Mouse (Mus musculus) adrenal gland, postnatal 36 days (tissue): Measurements from ENCODE around the gene Mfap2. TPM values are rescaled to one million over a fixed set of nuclear protein-coding genes. Genes with fewer than 3 reads are reported as not detected.

Experiments used
- total RNA-seq, 2 experiments: library from RNA; stranded (reverse); gene quantifications; 2 replicates each; pipeline ENCODE4 v1.2.3; 2021

Mfap2 gene
- total RNA-seq, 2 experiments from 2014 or later, result 8.4 to 10.5 TPM

Other genes with a start within 250 kb of the Mfap2 start
- under 1 TPM; 0.23 to 0.63 TPM for gene Padi4, start 236.2 kb upstream of the Mfap2 start, total RNA-seq
- not detected for gene Padi3, start 199.8 kb upstream of the Mfap2 start, total RNA-seq
- not detected for gene Padi1, start 164.6 kb upstream of the Mfap2 start, total RNA-seq
- 10 to 100 TPM in 1 of 2 experiments, under 1 TPM in 1; 0.76 to 10.4 TPM for gene Padi2, start 104.1 kb upstream of the Mfap2 start, total RNA-seq
- gene Sdhb, start 49.2 kb upstream of the Mfap2 start, total RNA-seq, result 100 to 1,000 TPM; 418 to 498 TPM
- 10 to 100 TPM; 33.3 to 34.2 TPM for gene Atp13a2, start 23.5 kb upstream of the Mfap2 start, total RNA-seq
- 1 to 10 TPM; 5.5 to 5.8 TPM for gene Crocc, start 50.1 kb downstream of the Mfap2 start, total RNA-seq
- 10 to 100 TPM; 61.4 to 61.9 TPM for gene Necap2, start 67.9 kb downstream of the Mfap2 start, total RNA-seq
- gene Spata21, start 77.9 kb downstream of the Mfap2 start, total RNA-seq, result not detected
- gene Szrd1, start 129.4 kb downstream of the Mfap2 start, total RNA-seq, result 100 to 1,000 TPM; 110 to 123 TPM
- gene Fbxo42, start 137.5 kb downstream of the Mfap2 start, total RNA-seq, result 10 to 100 TPM; 20.4 to 21.6 TPM
- 1 to 10 TPM in 1 of 2 experiments, under 1 TPM in 1; 0.96 to 1.2 TPM for gene Rsg1, start 203.5 kb downstream of the Mfap2 start, total RNA-seq
- gene Arhgef19, start 229.1 kb downstream of the Mfap2 start, total RNA-seq, result 10 to 100 TPM; 31.2 to 75.4 TPM